27 mouse cellular contexts compared by ENCODE assay signal in genomic region chr6:36457015-36457414, GRCm38 (mm10).
A peak's percentile ranks its signal among the peaks of the same experiment; 100 is the strongest.
DNase-seq lines count a peak whose midpoint lies in the region; ATAC-seq and TF ChIP-seq lines count a peak whose summit lies in the region.
"Had no signal": no experiment of that assay in that cellular context is flagged by ENCODE, and none has a peak within 500 bp of the region (broad histone marks: within the 10 kb centered on the region; RNA-seq: fewer than 3 reads in every experiment).

No protein-coding gene starts in this region.

- DNase-seq in liver (no peak), 416B (ENCODE audit: low read depth) (peak; percentile 24), CH12.LX (ENCODE audit: extremely low read depth) (peak; percentile 48)
- DNase-seq in thymus, postnatal 10 days (ENCODE audit: low spot score in 2 of 2) = no peak
- DNase-seq in spleen, adult 18-20 months = no peak
- DNase-seq: adrenal gland, postnatal 10 days; cerebellum, adult 11 months; cerebellum, adult 2 months; cerebellum, postnatal 10 days; cerebellum, postnatal 36 days; gastrocnemius, postnatal 10 days; gastrocnemius, postnatal 36 days; heart, adult 11 months; heart, postnatal 14 days; heart, postnatal 4 days had no signal

- in situ Hi-C loops in CH12.LX (cut with MboI; ENCODE audit: low pct_ligation_motif_present, low pct_unique_long_range_greater_than_20kb, low sequenced_read_pairs) = no loop called here

- H3K4me2 ChIP-seq in liver, embryonic 16.5 days (ENCODE audit: low read depth, low read length) = no peak overlapping the region
- no peak overlapping the region for H3K4me2 ChIP-seq in CH12.LX (ENCODE audit: insufficient read depth, low read depth, poor library complexity, severe bottlenecking)
- H3K4me2 ChIP-seq: forebrain, embryonic 13.5 days; heart, embryonic 12.5 days; heart, embryonic 15.5 days; hindbrain, embryonic 14.5 days had no signal

- H3K4me3 ChIP-seq in liver, embryonic 16.5 days (ENCODE audit: low read depth, low read length) = no peak overlapping the region
- H3K4me3 ChIP-seq in CH12.LX (replicated peaks in 1 of 3; ENCODE audit: low read depth in 2 of 3, low read length in 2 of 3, poor library complexity in 1 of 3) = no peak overlapping the region
- H3K4me3 ChIP-seq: forebrain, embryonic 10.5 days; forebrain, embryonic 13.5 days; heart, embryonic 12.5 days; heart, embryonic 15.5 days had no signal

- dilution Hi-C loops in CH12.LX (cut with MboI; ENCODE audit: extremely low pct_ligation_motif_present, extremely low pct_unique_long_range_greater_than_20kb, low sequenced_read_pairs) = no loop called here

- H3K79me2 ChIP-seq in CH12.LX (replicated peaks; ENCODE audit: control insufficient read depth, extremely low read depth, insufficient read depth, poor library complexity, severe bottlenecking) = no peaks in the 10 kb centered on the region

- no peak for TF ChIP-seq CTCF in CH12.LX (conservative IDR thresholded peaks at IDR 0.05 in 1 of 2, IDR thresholded peaks at IDR 0.05 in 1 of 2; ENCODE audit: low read depth in 2 of 2, low read length in 2 of 2)

- no peak for TF ChIP-seq EP300 in CH12.LX (IDR thresholded peaks at IDR 0.05; ENCODE audit: low read length)

- 28% methylated on average over 1 of the region's 1 CpGs for WGBS in liver, embryonic 16.5 days (ENCODE audit: insufficient replicate concordance)

- H3K9me3 ChIP-seq in liver, embryonic 16.5 days (replicated peaks; ENCODE audit: control insufficient read depth, low read length) = no peaks in the 10 kb centered on the region
- no peaks in the 10 kb centered on the region for H3K9me3 ChIP-seq in CH12.LX (replicated peaks; ENCODE audit: low read length)
- H3K9me3 ChIP-seq: forebrain, embryonic 10.5 days; forebrain, embryonic 13.5 days; G1E; heart, embryonic 12.5 days; heart, embryonic 15.5 days had no signal

- TF ChIP-seq RAD21 in CH12.LX (IDR thresholded peaks at IDR 0.05; ENCODE audit: low read depth, low read length) = no peak

- H3K27me3 ChIP-seq in liver, embryonic 16.5 days (ENCODE audit: control insufficient read depth, insufficient read depth, low read depth, low read length) = no peaks in the 10 kb centered on the region
- no peaks in the 10 kb centered on the region for H3K27me3 ChIP-seq in CH12.LX (replicated peaks)
- H3K27me3 ChIP-seq: forebrain, embryonic 13.5 days; heart, embryonic 12.5 days; heart, embryonic 15.5 days; Patski had no signal

- no peak for TF ChIP-seq POLR2A in CH12.LX (IDR thresholded peaks at IDR 0.05; ENCODE audit: low read depth, low read length)

- H3K36me3 ChIP-seq in liver, embryonic 16.5 days (ENCODE audit: control insufficient read depth, insufficient read depth) = no peaks in the 10 kb centered on the region
- no peaks in the 10 kb centered on the region for H3K36me3 ChIP-seq in CH12.LX (replicated peaks in 1 of 2; ENCODE audit: control insufficient read depth in 1 of 2, insufficient read depth in 1 of 2, low read length in 1 of 2)
- H3K36me3 ChIP-seq: forebrain, embryonic 10.5 days; G1E; heart, embryonic 12.5 days; heart, embryonic 15.5 days had no signal

- H3K9ac ChIP-seq in liver, embryonic 16.5 days (ENCODE audit: low read depth, low read length) = no peak overlapping the region
- no peak overlapping the region for H3K9ac ChIP-seq in CH12.LX (ENCODE audit: insufficient read depth, low read depth)
- H3K9ac ChIP-seq: forebrain, embryonic 13.5 days; heart, embryonic 12.5 days; heart, embryonic 15.5 days; hindbrain, embryonic 14.5 days had no signal

- H3K4me1 ChIP-seq in liver, embryonic 16.5 days (ENCODE audit: control insufficient read depth, low read depth, low read length) = no peaks in the 10 kb centered on the region
- peaks cover 6 to 18% of the 10 kb centered on the region in 2 experiments for H3K4me1 ChIP-seq in CH12.LX (ENCODE audit: control insufficient read depth in 1 of 2, insufficient read depth in 2 of 2)
- H3K4me1 ChIP-seq: forebrain, embryonic 10.5 days; forebrain, embryonic 13.5 days had no signal

- peak; percentile 32 for ATAC-seq in liver, embryonic 16.5 days (ENCODE audit: low read depth)
- peak; percentile 56 for ATAC-seq in megakaryocyte, adult 5-6 weeks (ENCODE audit: poor library complexity, severe bottlenecking)
- ATAC-seq: forebrain, embryonic 13.5 days; forebrain, embryonic 16.5 days; hindbrain, postnatal 0 days; inflammation-experienced regulatory T-cells, adult 6 months; Patski had no signal

- no peak overlapping the region for H3K27ac ChIP-seq in liver, embryonic 16.5 days (ENCODE audit: low read length)
- no peak overlapping the region for H3K27ac ChIP-seq in CH12.LX (ENCODE audit: insufficient read depth, low read depth)
- H3K27ac ChIP-seq: forebrain, embryonic 10.5 days; forebrain, embryonic 13.5 days; heart, embryonic 15.5 days; hindbrain, embryonic 14.5 days; hindbrain, postnatal 0 days had no signal

TF ChIP-seq in CH12.LX, 34 proteins besides CTCF, POLR2A, EP300 and RAD21:
- TF ChIP-seq UBTF (IDR thresholded peaks at IDR 0.05; ENCODE audit: low read depth, low read length) (no peak), TBP (conservative IDR thresholded peaks at IDR 0.05; ENCODE audit: low read depth, low read length) (no peak), MEF2A (IDR thresholded peaks at IDR 0.05; ENCODE audit: borderline replicate concordance, low read depth, low read length) (peak; percentile 44; the same call in 1 of the 2 replicates), ELF1 (IDR thresholded peaks at IDR 0.05; ENCODE audit: low read depth, low read length) (no peak), USF2 (conservative IDR thresholded peaks at IDR 0.05; ENCODE audit: low read depth, low read length) (no peak), POLR2AphosphoS2 (IDR thresholded peaks at IDR 0.05; ENCODE audit: low read depth, low read length) (no peak), ZC3H11A (IDR thresholded peaks at IDR 0.05; ENCODE audit: low read depth, low read length) (no peak)

Comparison
In these comparisons a context has a peak if more than half of its experiments do, and no peak if none do; other contexts are left out.
1. DNase-seq: peak in 416B (single experiment) and CH12.LX (single experiment); none in liver (single experiment), thymus, postnatal 10 days (0 of 2) and spleen, adult 18-20 months (0 of 2).